Mouse (Mus musculus) heart, postnatal 14 days (tissue): ENCODE measurements around the gene Uba3. TPM values are rescaled to one million over a fixed set of nuclear protein-coding genes. Genes with fewer than 3 reads are reported as not detected.

Source experiments
- DNase-seq, 2 experiments: peaks; one replicate each; pipeline ENCODE4 v3.0.0; 2021 to 2022
- intact Hi-C: fragments of 180-260 bp; cut with DNase I; formaldehyde crosslinking; loops from one replicate; pipeline ENCODE4 v1.15.1; 2025
- total RNA-seq, 2 experiments: library from RNA; stranded (reverse); gene quantifications; 2 replicates each; pipeline ENCODE4 v1.2.3; 2021

Uba3 gene
- total RNA-seq, 2 experiments from 2014 or later = 66.9 to 71.9 TPM

DNA sequence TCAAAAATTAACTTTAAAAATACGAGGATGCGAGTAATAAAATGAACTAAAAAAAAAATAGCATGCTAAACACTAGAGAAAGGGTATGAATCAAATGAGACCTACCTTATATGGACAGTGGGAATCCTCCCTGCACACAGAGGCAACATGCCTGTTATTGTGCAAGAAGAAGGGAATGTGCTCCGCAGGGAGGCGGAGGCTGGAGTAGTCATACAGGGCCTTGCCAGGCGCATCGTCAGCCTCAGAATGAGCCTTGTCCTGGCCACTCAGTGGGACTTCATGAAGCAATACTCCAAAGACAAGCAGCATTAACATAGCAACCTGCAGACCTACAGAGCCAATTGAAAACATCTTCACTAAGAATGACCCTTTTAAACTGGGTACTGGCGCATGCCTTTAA, 60.3 kb downstream of the Uba3 start:
- DNase-seq = peak; percentile 59 to 70
- intact Hi-C loops = no loop called here

DNA sequence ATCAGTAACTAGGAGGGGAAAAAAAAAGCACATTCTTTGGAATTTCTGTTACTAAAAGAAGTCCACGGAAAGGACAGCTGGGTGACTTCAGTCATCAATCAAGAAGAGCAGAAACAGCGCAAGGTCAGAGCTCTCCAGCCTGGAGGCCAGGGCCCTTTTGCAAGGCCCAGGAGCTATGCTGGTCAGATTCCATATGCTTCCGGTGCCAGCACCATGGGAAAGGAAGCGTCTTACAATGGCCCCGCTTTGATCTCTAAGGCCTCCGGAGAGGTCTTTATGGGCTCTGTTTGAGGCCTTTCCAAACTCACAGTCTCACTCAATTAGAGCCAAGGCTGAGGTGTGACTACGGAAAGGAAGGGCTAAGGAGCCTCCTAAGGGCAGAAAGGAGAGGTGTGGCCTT, 61.1 kb downstream of the Uba3 start:
- peak; percentile 24 to 40 for DNase-seq
- intact Hi-C loops = no loop called here

DNA sequence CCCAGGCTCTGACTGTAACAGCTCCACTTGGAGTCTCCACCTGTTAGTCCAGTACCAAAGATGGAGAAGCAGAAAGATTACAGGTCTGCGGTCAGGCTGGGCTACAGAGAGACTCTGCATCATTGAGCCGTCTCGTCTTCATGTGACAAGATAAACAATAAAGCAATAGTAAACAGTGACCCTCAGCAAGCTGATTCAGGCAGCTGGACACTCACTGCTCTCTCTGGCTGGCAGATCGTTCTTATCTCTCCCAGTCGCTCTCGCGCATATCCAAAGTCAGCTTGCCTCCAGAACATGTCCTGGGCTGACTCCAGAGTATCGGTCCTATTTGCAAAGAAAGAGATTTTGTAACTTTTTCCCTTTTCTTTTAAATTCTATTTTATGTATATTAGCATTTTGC, 62.8 kb downstream of the Uba3 start:
- intact Hi-C loops = no loop called here
- no peak for DNase-seq

DNA sequence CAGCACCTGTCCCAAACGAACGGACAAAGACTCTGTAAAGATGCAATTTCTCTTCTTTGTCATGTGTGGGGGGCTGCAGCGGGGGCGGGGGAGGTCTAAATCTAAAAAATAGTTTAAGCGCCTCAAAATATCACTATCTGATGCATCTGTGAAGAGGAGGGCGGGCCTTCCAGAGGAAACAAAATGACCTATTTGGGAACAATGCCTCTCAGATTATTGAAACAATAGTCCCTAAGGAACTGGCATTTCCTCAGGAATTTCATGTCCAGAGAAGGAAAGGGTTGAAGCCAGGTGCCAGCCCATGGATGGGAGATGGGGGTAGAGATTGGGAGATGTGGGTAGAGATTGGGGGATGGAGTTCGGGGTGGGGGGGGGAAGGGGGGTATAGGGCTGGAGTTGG, 63.6 kb downstream of the Uba3 start:
- intact Hi-C loops = no loop called here
- DNase-seq = no peak

Other genes starting within 250 kb of the Uba3 start
- gene Fam19a4, start 145.2 kb downstream of the Uba3 start, total RNA-seq = not detected
- 10 to 100 TPM; 15.7 to 16.6 TPM for gene Eogt, start 56.5 kb downstream of the Uba3 start, total RNA-seq
- 10 to 100 TPM; 32.1 to 34.7 TPM for gene Tmf1, start 26.5 kb downstream of the Uba3 start, total RNA-seq
- 100 to 1,000 TPM; 103 to 110 TPM for gene Arl6ip5, start 5.0 kb upstream of the Uba3 start, total RNA-seq
- gene Lmod3, start 47.1 kb upstream of the Uba3 start, total RNA-seq = 10 to 100 TPM; 50.2 to 55.6 TPM